Mouse (Mus musculus): ENCODE measurements around the gene Plin1.

Plin1 gene

GRCm38 (mm10) chr7:79734563-79734962 is 1.9 kb upstream of the Plin1 start:
- peak; percentile 87 for DNase-seq

- DNase-seq: no peak
These were observed 1.3 kb downstream of the Plin1 start for GRCm38 (mm10) chr7:79731438-79731837.

- no peak for DNase-seq
These were observed 2.8 kb downstream of the Plin1 start for GRCm38 (mm10) chr7:79729743-79730370.

GRCm38 (mm10) chr7:79729169-79729568 is 3.5 kb downstream of the Plin1 start:
- peak; percentile 72 for DNase-seq

GRCm38 (mm10) chr7:79728219-79728618 is 4.5 kb downstream of the Plin1 start:
- DNase-seq: peak; percentile 71

GRCm38 (mm10) chr7:79727091-79727490 is 5.6 kb downstream of the Plin1 start:
- DNase-seq: peak; percentile 70

GRCm38 (mm10) chr7:79721386-79721977 is 11.2 kb downstream of the Plin1 start:
- peak; percentile 57 for DNase-seq

GRCm38 (mm10) chr7:79715187-79715981 is 17.3 kb downstream of the Plin1 start, which contains the start of gene Kif7:
Gene Kif7 (minus strand): TSS chr7:79715720.
- DNase-seq: peak; percentile 73

GRCm38 (mm10) chr7:79710831-79711230 is 21.9 kb downstream of the Plin1 start:
- DNase-seq: no peak

GRCm38 (mm10) chr7:79710130-79710607 is 22.5 kb downstream of the Plin1 start:
- DNase-seq: no peak

GRCm38 (mm10) chr7:79705210-79705609 is 27.5 kb downstream of the Plin1 start:
- no peak for DNase-seq

- DNase-seq: no peak
These were observed 29.9 kb downstream of the Plin1 start for GRCm38 (mm10) chr7:79702755-79703154.

GRCm38 (mm10) chr7:79696495-79696894 is 36.2 kb downstream of the Plin1 start:
- no peak for DNase-seq

- DNase-seq: no peak
These were observed 52.5 kb downstream of the Plin1 start for GRCm38 (mm10) chr7:79680231-79680630.

GRCm38 (mm10) chr7:79679186-79679585 is 53.5 kb downstream of the Plin1 start:
- peak; percentile 28 for DNase-seq

- no peak for DNase-seq
These were observed 61.7 kb downstream of the Plin1 start for GRCm38 (mm10) chr7:79670900-79671604.
